Mouse (Mus musculus): Measurements from ENCODE around the gene Themis. TPM values are rescaled to one million over a fixed set of nuclear protein-coding genes. Genes with fewer than 3 reads are reported as not detected.

Themis gene
- polyA plus RNA-seq, 1 experiment = 0.15 TPM

- Histone ChIP-seq H3K4me1 (ENCODE audit: control insufficient read depth, insufficient read depth, low read length) (no peaks in the 10 kb centered on the region), H3K4me3 (replicated peaks; ENCODE audit: extremely low read depth, low read depth, low read length) (no peak overlapping the region)
- TF ChIP-seq CTCF (IDR thresholded peaks at IDR 0.05; ENCODE audit: insufficient read depth, low read length) = no peak
- no peak for DNase-seq
- 80% methylated on average over 3 of the region's 3 CpGs for WGBS
These were observed 5.8 kb downstream of the Themis start for GRCm38 (mm10) chr10:28673931-28674330.

GRCm38 (mm10) chr10:28675337-28675736, 7.2 kb downstream of the Themis start:
- DNase-seq = no peak
- H3K4me1 ChIP-seq (ENCODE audit: control insufficient read depth, insufficient read depth, low read length) = no peaks in the 10 kb centered on the region
- TF ChIP-seq CTCF (IDR thresholded peaks at IDR 0.05; ENCODE audit: insufficient read depth, low read length) = no peak
- TF ChIP-seq POLR2A (IDR thresholded peaks at IDR 0.05; ENCODE audit: borderline replicate concordance, extremely low read depth, low read depth, low read length) = no peak
- H3K4me3 ChIP-seq (replicated peaks; ENCODE audit: extremely low read depth, low read depth, low read length) = no peak overlapping the region
- 80% methylated on average over 2 of the region's 2 CpGs for WGBS

GRCm38 (mm10) chr10:28694981-28695380, 26.8 kb downstream of the Themis start:
- TF ChIP-seq CTCF (IDR thresholded peaks at IDR 0.05; ENCODE audit: insufficient read depth, low read length) (no peak), POLR2A (IDR thresholded peaks at IDR 0.05; ENCODE audit: borderline replicate concordance, extremely low read depth, low read depth, low read length) (no peak)
- no peak for DNase-seq
- H3K4me3 ChIP-seq (replicated peaks; ENCODE audit: extremely low read depth, low read depth, low read length) = no peak overlapping the region
- no peaks in the 10 kb centered on the region for H3K4me1 ChIP-seq (ENCODE audit: control insufficient read depth, insufficient read depth, low read length)
- WGBS = 61% methylated on average over 6 of the region's 6 CpGs

GRCm38 (mm10) chr10:28696032-28696431, 27.9 kb downstream of the Themis start:
- 86% methylated on average over 1 of the region's 1 CpGs for WGBS
- Histone ChIP-seq H3K4me1 (ENCODE audit: control insufficient read depth, insufficient read depth, low read length) (no peaks in the 10 kb centered on the region), H3K4me3 (replicated peaks; ENCODE audit: extremely low read depth, low read depth, low read length) (no peak overlapping the region)
- TF ChIP-seq CTCF (IDR thresholded peaks at IDR 0.05; ENCODE audit: insufficient read depth, low read length) (no peak), POLR2A (IDR thresholded peaks at IDR 0.05; ENCODE audit: borderline replicate concordance, extremely low read depth, low read depth, low read length) (no peak)
- DNase-seq = no peak

GRCm38 (mm10) chr10:28698175-28698574, 30.0 kb downstream of the Themis start:
- H3K4me1 ChIP-seq (ENCODE audit: control insufficient read depth, insufficient read depth, low read length) = no peaks in the 10 kb centered on the region
- no peak for DNase-seq
- H3K4me3 ChIP-seq (replicated peaks; ENCODE audit: extremely low read depth, low read depth, low read length) = no peak overlapping the region
- TF ChIP-seq CTCF (IDR thresholded peaks at IDR 0.05; ENCODE audit: insufficient read depth, low read length) = no peak
- no peak for TF ChIP-seq POLR2A (IDR thresholded peaks at IDR 0.05; ENCODE audit: borderline replicate concordance, extremely low read depth, low read depth, low read length)

- Histone ChIP-seq H3K4me1 (ENCODE audit: control insufficient read depth, insufficient read depth, low read length) (no peaks in the 10 kb centered on the region), H3K4me3 (replicated peaks; ENCODE audit: extremely low read depth, low read depth, low read length) (no peak overlapping the region)
- no peak for DNase-seq
- TF ChIP-seq POLR2A (IDR thresholded peaks at IDR 0.05; ENCODE audit: borderline replicate concordance, extremely low read depth, low read depth, low read length) (no peak), CTCF (IDR thresholded peaks at IDR 0.05; ENCODE audit: insufficient read depth, low read length) (no peak)
- WGBS = 67% methylated on average over 3 of the region's 3 CpGs
These were observed 53.7 kb downstream of the Themis start for GRCm38 (mm10) chr10:28721828-28722227.

GRCm38 (mm10) chr10:28723266-28723665, 55.1 kb downstream of the Themis start:
- TF ChIP-seq CTCF (IDR thresholded peaks at IDR 0.05; ENCODE audit: insufficient read depth, low read length) (no peak), POLR2A (IDR thresholded peaks at IDR 0.05; ENCODE audit: borderline replicate concordance, extremely low read depth, low read depth, low read length) (no peak)
- Histone ChIP-seq H3K4me1 (ENCODE audit: control insufficient read depth, insufficient read depth, low read length) (no peaks in the 10 kb centered on the region), H3K4me3 (replicated peaks; ENCODE audit: extremely low read depth, low read depth, low read length) (no peak overlapping the region)
- DNase-seq = no peak
- WGBS = 88% methylated on average over 7 of the region's 7 CpGs

- H3K4me3 ChIP-seq (replicated peaks; ENCODE audit: extremely low read depth, low read depth, low read length) = no peak overlapping the region
- 6% methylated on average over 2 of the region's 2 CpGs for WGBS
- no peaks in the 10 kb centered on the region for H3K4me1 ChIP-seq (ENCODE audit: control insufficient read depth, insufficient read depth, low read length)
- TF ChIP-seq POLR2A (IDR thresholded peaks at IDR 0.05; ENCODE audit: borderline replicate concordance, extremely low read depth, low read depth, low read length) = no peak
- no peak; the same call in 1 of the 2 replicates for TF ChIP-seq CTCF (IDR thresholded peaks at IDR 0.05; ENCODE audit: insufficient read depth, low read length)
- no peak for DNase-seq
These were observed 62.0 kb downstream of the Themis start for GRCm38 (mm10) chr10:28730122-28730521.

- H3K4me3 ChIP-seq (replicated peaks; ENCODE audit: extremely low read depth, low read depth, low read length) = no peak overlapping the region
- no peak for TF ChIP-seq POLR2A (IDR thresholded peaks at IDR 0.05; ENCODE audit: borderline replicate concordance, extremely low read depth, low read depth, low read length)
- no peak for TF ChIP-seq CTCF (IDR thresholded peaks at IDR 0.05; ENCODE audit: insufficient read depth, low read length)
- 59% methylated on average over 1 of the region's 1 CpGs for WGBS
- no peaks in the 10 kb centered on the region for H3K4me1 ChIP-seq (ENCODE audit: control insufficient read depth, insufficient read depth, low read length)
- no peak for DNase-seq
These were observed 69.8 kb downstream of the Themis start for GRCm38 (mm10) chr10:28737953-28738352.

- Histone ChIP-seq H3K4me1 (ENCODE audit: control insufficient read depth, insufficient read depth, low read length) (no peaks in the 10 kb centered on the region), H3K4me3 (replicated peaks; ENCODE audit: extremely low read depth, low read depth, low read length) (no peak overlapping the region)
- no peak for DNase-seq
- TF ChIP-seq CTCF (IDR thresholded peaks at IDR 0.05; ENCODE audit: insufficient read depth, low read length) = no peak
- TF ChIP-seq POLR2A (IDR thresholded peaks at IDR 0.05; ENCODE audit: borderline replicate concordance, extremely low read depth, low read depth, low read length) = no peak
These were observed 78.3 kb downstream of the Themis start for GRCm38 (mm10) chr10:28746426-28746825.

- no peak for DNase-seq
- Histone ChIP-seq H3K4me3 (replicated peaks; ENCODE audit: extremely low read depth, low read depth, low read length) (no peak overlapping the region), H3K4me1 (ENCODE audit: control insufficient read depth, insufficient read depth, low read length) (no peaks in the 10 kb centered on the region)
- no peak for TF ChIP-seq CTCF (IDR thresholded peaks at IDR 0.05; ENCODE audit: insufficient read depth, low read length)
- TF ChIP-seq POLR2A (IDR thresholded peaks at IDR 0.05; ENCODE audit: borderline replicate concordance, extremely low read depth, low read depth, low read length) = no peak
- WGBS = 49% methylated on average over 2 of the region's 2 CpGs
These were observed 85.2 kb downstream of the Themis start for GRCm38 (mm10) chr10:28753321-28753720.

Data from lung, adult 2 months (tissue).